Mouse (Mus musculus): ENCODE data around the gene Zfp78.
A peak's percentile ranks its signal among the peaks of the same experiment; 100 is the strongest.
"Not testable (repeated sequence)": the region's sequence is repeated elsewhere in the genome, so short reads cannot be mapped to it uniquely, and the experiment has no call there.

Zfp78 gene

GRCm38 (mm10) chr7:6363047-6363488 lies at the start of gene Zfp78:
Zfp78 (plus strand) TSS chr7:6363280.
- DNase-seq: peak in 1 of 2 experiments; percentile 89

- DNase-seq: peak in 1 of 2 experiments; percentile 4
Observed at GRCm38 (mm10) chr7:6330458-6331232, 32.4 kb upstream of the Zfp78 start.

GRCm38 (mm10) chr7:6331233-6331956 lies 31.7 kb upstream of the Zfp78 start, which contains the start of gene Zfp583:
Zfp583 (minus strand) TSS chr7:6331285.
- peak; percentile 88 to 91 for DNase-seq

- DNase-seq: no peak
Observed at GRCm38 (mm10) chr7:6339865-6340264, 23.2 kb upstream of the Zfp78 start.

GRCm38 (mm10) chr7:6343501-6344071 lies 19.5 kb upstream of the Zfp78 start, which contains the start of gene Gm3854:
Gm3854 (plus strand) TSS chr7:6343759.
- peak; percentile 25 to 43 for DNase-seq

- no peak for DNase-seq
Observed at GRCm38 (mm10) chr7:6344124-6344523, 19.0 kb upstream of the Zfp78 start.

- DNase-seq: peak in 1 of 2 experiments; percentile 27
Observed at GRCm38 (mm10) chr7:6358121-6358520, 5.0 kb upstream of the Zfp78 start.

GRCm38 (mm10) chr7:6358937-6359590 lies 4.0 kb upstream of the Zfp78 start:
- peak in 1 of 2 experiments; percentile 24 for DNase-seq

- no peak for DNase-seq
Observed at GRCm38 (mm10) chr7:6360477-6361060, 2.5 kb upstream of the Zfp78 start.

- DNase-seq: no peak
Observed at GRCm38 (mm10) chr7:6361756-6362155, 1.3 kb upstream of the Zfp78 start.

GRCm38 (mm10) chr7:6362268-6363046 lies 623 bp upstream of the Zfp78 start:
- DNase-seq: peak; percentile 98 to 99

- DNase-seq: no peak
Observed at GRCm38 (mm10) chr7:6364761-6365160, 1.7 kb downstream of the Zfp78 start.

- DNase-seq: no peak
Observed at GRCm38 (mm10) chr7:6367185-6367584, 4.1 kb downstream of the Zfp78 start.

- DNase-seq: not testable (repeated sequence)
Observed at GRCm38 (mm10) chr7:6368146-6368545, 5.1 kb downstream of the Zfp78 start.

- no peak for DNase-seq
Observed at GRCm38 (mm10) chr7:6369460-6369859, 6.4 kb downstream of the Zfp78 start.

GRCm38 (mm10) chr7:6372993-6373392 lies 9.9 kb downstream of the Zfp78 start:
- DNase-seq: no peak

- no peak for DNase-seq
Observed at GRCm38 (mm10) chr7:6378441-6378840, 15.4 kb downstream of the Zfp78 start.

GRCm38 (mm10) chr7:6381431-6381830 lies 18.4 kb downstream of the Zfp78 start:
- DNase-seq: no peak

GRCm38 (mm10) chr7:6383044-6383455 lies 20.0 kb downstream of the Zfp78 start, which contains the start of gene Zfp28:
Zfp28 (plus strand) TSS chr7:6383295.
- peak; percentile 96 to 97 for DNase-seq

- no peak for DNase-seq
Observed at GRCm38 (mm10) chr7:6384011-6384410, 20.9 kb downstream of the Zfp78 start.

- DNase-seq: peak; percentile 8 to 45
Observed at GRCm38 (mm10) chr7:6386995-6387394, 23.9 kb downstream of the Zfp78 start.

- no peak for DNase-seq
Observed at GRCm38 (mm10) chr7:6388971-6389370, 25.9 kb downstream of the Zfp78 start.
